Mouse (Mus musculus): ENCODE measurements at regions not wholly inside any gene's neighbourhood (a gene's known extent, or its start where the extent isn't known, plus 50 kb on each side); places are given as distances from the start of the nearest gene placed in this dataset.

GRCm38 (mm10) chr7:77867518-77867917 lies 870.3 kb downstream of the Ntrk3 start:
- H3K9ac ChIP-seq (ENCODE audit: low read depth, low read length) = no peak overlapping the region
- no peaks in the 10 kb centered on the region for H3K27me3 ChIP-seq (ENCODE audit: control insufficient read depth, insufficient read depth, low read length)
- H3K79me2 ChIP-seq (ENCODE audit: control insufficient read depth, insufficient read depth, low read length) = no peaks in the 10 kb centered on the region
- WGBS = 68% methylated on average over 4 of the region's 4 CpGs
- H3K27ac ChIP-seq (replicated peaks; ENCODE audit: insufficient read depth, low read depth, low read length) = no peak overlapping the region
- H3K4me1 ChIP-seq (ENCODE audit: control insufficient read depth, insufficient read depth, low read length) = no peaks in the 10 kb centered on the region
- no peak overlapping the region for H3K4me3 ChIP-seq (ENCODE audit: insufficient read depth, low read depth, low read length)
- no peaks in the 10 kb centered on the region for H3K36me3 ChIP-seq (ENCODE audit: control insufficient read depth, insufficient read depth, low read length)
- DNase-seq (ENCODE audit: extremely low read depth, low read depth, low spot score) = no peak
- TF ChIP-seq POLR2A (IDR thresholded peaks at IDR 0.05; ENCODE audit: extremely low read depth, insufficient read depth, low read length) (no peak), CTCF (IDR thresholded peaks at IDR 0.05; ENCODE audit: low read depth, low read length) (no peak)

GRCm38 (mm10) chr7:77861841-77862240 lies 876.0 kb downstream of the Ntrk3 start:
- DNase-seq (ENCODE audit: extremely low read depth, low read depth, low spot score) = no peak
- TF ChIP-seq POLR2A (IDR thresholded peaks at IDR 0.05; ENCODE audit: extremely low read depth, insufficient read depth, low read length) = no peak
- TF ChIP-seq CTCF (IDR thresholded peaks at IDR 0.05; ENCODE audit: low read depth, low read length) = no peak
- H3K36me3 ChIP-seq (ENCODE audit: control insufficient read depth, insufficient read depth, low read length) = no peaks in the 10 kb centered on the region
- H3K9ac ChIP-seq (ENCODE audit: low read depth, low read length) = no peak overlapping the region
- no peaks in the 10 kb centered on the region for H3K79me2 ChIP-seq (ENCODE audit: control insufficient read depth, insufficient read depth, low read length)
- H3K27ac ChIP-seq (replicated peaks; ENCODE audit: insufficient read depth, low read depth, low read length) = no peak overlapping the region
- H3K27me3 ChIP-seq (ENCODE audit: control insufficient read depth, insufficient read depth, low read length) = no peaks in the 10 kb centered on the region
- no peak overlapping the region for H3K4me3 ChIP-seq (ENCODE audit: insufficient read depth, low read depth, low read length)
- 81% methylated on average over 8 of the region's 8 CpGs for WGBS
- no peaks in the 10 kb centered on the region for H3K4me1 ChIP-seq (ENCODE audit: control insufficient read depth, insufficient read depth, low read length)

- H3K27me3 ChIP-seq (ENCODE audit: control insufficient read depth, insufficient read depth, low read length) = no peaks in the 10 kb centered on the region
- H3K4me3 ChIP-seq (ENCODE audit: insufficient read depth, low read depth, low read length) = no peak overlapping the region
- H3K79me2 ChIP-seq (ENCODE audit: control insufficient read depth, insufficient read depth, low read length) = no peaks in the 10 kb centered on the region
- DNase-seq (ENCODE audit: extremely low read depth, low read depth, low spot score) = no peak
- TF ChIP-seq CTCF (IDR thresholded peaks at IDR 0.05; ENCODE audit: low read depth, low read length) (no peak), POLR2A (IDR thresholded peaks at IDR 0.05; ENCODE audit: extremely low read depth, insufficient read depth, low read length) (no peak)
- no peaks in the 10 kb centered on the region for H3K36me3 ChIP-seq (ENCODE audit: control insufficient read depth, insufficient read depth, low read length)
- H3K27ac ChIP-seq (replicated peaks; ENCODE audit: insufficient read depth, low read depth, low read length) = no peak overlapping the region
- no peak overlapping the region for H3K9ac ChIP-seq (ENCODE audit: low read depth, low read length)
- H3K4me1 ChIP-seq (ENCODE audit: control insufficient read depth, insufficient read depth, low read length) = no peaks in the 10 kb centered on the region
- 63% methylated on average over 4 of the region's 4 CpGs for WGBS
These were observed 879.4 kb downstream of the Ntrk3 start for GRCm38 (mm10) chr7:77858436-77858835.

- TF ChIP-seq POLR2A (IDR thresholded peaks at IDR 0.05; ENCODE audit: extremely low read depth, insufficient read depth, low read length) (no peak), CTCF (IDR thresholded peaks at IDR 0.05; ENCODE audit: low read depth, low read length) (no peak)
- no peak overlapping the region for H3K9ac ChIP-seq (ENCODE audit: low read depth, low read length)
- no peaks in the 10 kb centered on the region for H3K27me3 ChIP-seq (ENCODE audit: control insufficient read depth, insufficient read depth, low read length)
- no peaks in the 10 kb centered on the region for H3K79me2 ChIP-seq (ENCODE audit: control insufficient read depth, insufficient read depth, low read length)
- DNase-seq (ENCODE audit: extremely low read depth, low read depth, low spot score) = no peak
- H3K36me3 ChIP-seq (ENCODE audit: control insufficient read depth, insufficient read depth, low read length) = no peaks in the 10 kb centered on the region
- H3K27ac ChIP-seq (replicated peaks; ENCODE audit: insufficient read depth, low read depth, low read length) = no peak overlapping the region
- no peak overlapping the region for H3K4me3 ChIP-seq (ENCODE audit: insufficient read depth, low read depth, low read length)
- WGBS = 62% methylated on average over 5 of the region's 5 CpGs
- no peaks in the 10 kb centered on the region for H3K4me1 ChIP-seq (ENCODE audit: control insufficient read depth, insufficient read depth, low read length)
These were observed 879.8 kb downstream of the Ntrk3 start for GRCm38 (mm10) chr7:77857979-77858378.

DNA sequence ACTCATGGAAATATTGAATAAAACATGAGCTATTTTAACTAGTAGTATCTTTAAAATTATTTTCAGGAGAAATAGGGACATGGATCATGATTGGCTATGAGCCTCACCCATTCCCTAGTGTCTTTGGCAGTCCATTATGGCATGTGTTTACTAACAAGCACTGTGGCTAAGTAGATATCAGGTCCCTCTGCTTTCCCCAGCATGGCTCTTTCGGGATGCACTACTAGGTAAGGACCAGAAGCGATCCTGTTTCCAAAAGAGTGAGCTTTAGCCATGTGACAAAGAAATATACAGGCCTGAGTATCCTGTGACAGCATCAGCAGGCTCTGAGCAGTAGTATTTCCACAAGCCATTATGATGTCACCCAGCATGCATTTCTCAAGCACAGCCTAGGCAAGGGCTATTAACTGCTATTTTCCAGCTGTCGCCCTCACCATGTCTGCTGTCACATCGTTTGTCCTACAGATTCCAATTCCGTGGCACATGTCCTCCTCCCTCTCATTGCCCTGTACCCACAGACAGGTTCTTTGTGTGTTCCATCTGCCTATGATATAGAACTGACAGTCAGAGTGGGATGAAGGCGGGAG lies 882.1 kb downstream of the Ntrk3 start:
- TF ChIP-seq CTCF (IDR thresholded peaks at IDR 0.05; ENCODE audit: low read depth, low read length) (no peak), POLR2A (IDR thresholded peaks at IDR 0.05; ENCODE audit: extremely low read depth, insufficient read depth, low read length) (no peak)
- Histone ChIP-seq H3K36me3 (ENCODE audit: control insufficient read depth, insufficient read depth, low read length) (no peaks in the 10 kb centered on the region), H3K27me3 (ENCODE audit: control insufficient read depth, insufficient read depth, low read length) (no peaks in the 10 kb centered on the region), H3K79me2 (ENCODE audit: control insufficient read depth, insufficient read depth, low read length) (no peaks in the 10 kb centered on the region), H3K4me1 (ENCODE audit: control insufficient read depth, insufficient read depth, low read length) (no peaks in the 10 kb centered on the region), H3K27ac (replicated peaks; ENCODE audit: insufficient read depth, low read depth, low read length) (no peak overlapping the region), H3K9ac (ENCODE audit: low read depth, low read length) (no peak overlapping the region), H3K4me3 (ENCODE audit: insufficient read depth, low read depth, low read length) (no peak overlapping the region)
- 77% methylated on average over 6 of the region's 6 CpGs for WGBS
- no peak for DNase-seq (ENCODE audit: extremely low read depth, low read depth, low spot score)

DNA sequence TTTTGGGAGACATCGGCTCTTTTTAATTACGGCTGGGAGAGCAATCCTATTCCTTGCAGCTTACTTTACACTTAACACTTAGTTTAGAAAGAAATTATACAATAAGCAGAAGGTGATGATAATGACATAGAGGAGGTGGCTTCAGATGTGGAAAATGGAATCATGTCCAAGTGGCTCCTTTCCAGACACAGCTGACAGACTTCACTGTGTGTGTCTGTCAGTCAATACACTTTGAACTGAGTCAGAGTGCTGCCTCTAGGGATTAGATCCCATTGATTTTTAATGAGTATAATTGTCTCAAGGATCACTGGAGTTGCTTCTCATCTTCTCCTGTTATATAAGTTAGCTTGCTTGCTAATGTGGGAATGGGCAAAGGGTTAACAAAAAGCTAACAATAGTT lies 882.7 kb downstream of the Ntrk3 start:
- Histone ChIP-seq H3K79me2 (ENCODE audit: control insufficient read depth, insufficient read depth, low read length) (no peaks in the 10 kb centered on the region), H3K27me3 (ENCODE audit: control insufficient read depth, insufficient read depth, low read length) (no peaks in the 10 kb centered on the region), H3K27ac (replicated peaks; ENCODE audit: insufficient read depth, low read depth, low read length) (no peak overlapping the region), H3K36me3 (ENCODE audit: control insufficient read depth, insufficient read depth, low read length) (no peaks in the 10 kb centered on the region), H3K4me1 (ENCODE audit: control insufficient read depth, insufficient read depth, low read length) (no peaks in the 10 kb centered on the region), H3K4me3 (ENCODE audit: insufficient read depth, low read depth, low read length) (no peak overlapping the region), H3K9ac (ENCODE audit: low read depth, low read length) (no peak overlapping the region)
- no peak for TF ChIP-seq POLR2A (IDR thresholded peaks at IDR 0.05; ENCODE audit: extremely low read depth, insufficient read depth, low read length)
- TF ChIP-seq CTCF (IDR thresholded peaks at IDR 0.05; ENCODE audit: low read depth, low read length) = no peak
- DNase-seq (ENCODE audit: extremely low read depth, low read depth, low spot score) = no peak
- 97% methylated on average over 2 of the region's 2 CpGs for WGBS

All from liver, adult 2 months (tissue).